Mouse (Mus musculus) small intestine, adult 2 months (tissue): Measurements from ENCODE around the gene Tdrd9. TPM values are rescaled to one million over a fixed set of nuclear protein-coding genes. Genes with fewer than 3 reads are reported as not detected.

ENCODE experiments used
- H3K27ac ChIP-seq: fragments of 200-500 bp; 2 replicates; pipeline ENCODE4 v1.5.1; 2012; ENCODE audit warnings: low read depth, low read length, control low read depth, inconsistent platforms; ENCODE audit not compliant: insufficient read depth
- H3K27me3 ChIP-seq: fragments of 200-500 bp; 2 replicates; pipeline ENCODE4 v1.6.1; 2012; ENCODE audit warnings: mild to moderate bottlenecking, moderate library complexity, low read length, inconsistent platforms; ENCODE audit not compliant: control insufficient read depth, insufficient read depth
- H3K36me3 ChIP-seq: fragments of 200-500 bp; 2 replicates; pipeline ENCODE4 v1.6.1; 2012; ENCODE audit warnings: mild to moderate bottlenecking, low read length, control low read depth, inconsistent platforms; ENCODE audit not compliant: control insufficient read depth, insufficient read depth
- H3K4me1 ChIP-seq: fragments of 200-500 bp; 2 replicates; pipeline ENCODE4 v1.6.1; 2012; ENCODE audit warnings: low read length, inconsistent platforms, mixed read lengths; ENCODE audit not compliant: control insufficient read depth, insufficient read depth, insufficient read length
- H3K4me3 ChIP-seq: fragments of 200-500 bp; 2 replicates; pipeline ENCODE4 v1.5.1; 2012; ENCODE audit warnings: low read depth, mild to moderate bottlenecking, control low read depth, inconsistent platforms, low read length, moderate library complexity
- CTCF ChIP-seq: fragments of 200-500 bp; IDR thresholded peaks from 2 replicates; pipeline ENCODE4 v1.5.1; 2012; ENCODE audit warnings: low read depth, mild to moderate bottlenecking, control low read depth, inconsistent platforms, low read length, moderate library complexity, mixed read lengths; ENCODE audit not compliant: insufficient replicate concordance, insufficient read length; ENCODE audit errors: extremely low read depth
- POLR2A ChIP-seq: fragments of 200-500 bp; IDR thresholded peaks from 2 replicates; pipeline ENCODE4 v1.6.1; 2012; ENCODE audit warnings: low read depth, mild to moderate bottlenecking, control low read depth, inconsistent platforms, low read length, moderate library complexity
- WGBS: fragments of 180-500 bp; shearing (Covaris S2); methylation state at CpG from one replicate; pipeline ENCODE4 v1.1.7; 2018; 5-methylcytosine and 5-hydroxymethylcytosine counted together
- polyA plus RNA-seq: library from polyadenylated mRNA; depleted of rRNA; stranded (reverse); fragments of >200 nt; gene quantifications from 2 replicates; pipeline ENCODE4 v1.2.3, GENCODE M21; 2012

Gene Tdrd9
- polyA plus RNA-seq, 1 experiment, result 0.04 TPM

DNA sequence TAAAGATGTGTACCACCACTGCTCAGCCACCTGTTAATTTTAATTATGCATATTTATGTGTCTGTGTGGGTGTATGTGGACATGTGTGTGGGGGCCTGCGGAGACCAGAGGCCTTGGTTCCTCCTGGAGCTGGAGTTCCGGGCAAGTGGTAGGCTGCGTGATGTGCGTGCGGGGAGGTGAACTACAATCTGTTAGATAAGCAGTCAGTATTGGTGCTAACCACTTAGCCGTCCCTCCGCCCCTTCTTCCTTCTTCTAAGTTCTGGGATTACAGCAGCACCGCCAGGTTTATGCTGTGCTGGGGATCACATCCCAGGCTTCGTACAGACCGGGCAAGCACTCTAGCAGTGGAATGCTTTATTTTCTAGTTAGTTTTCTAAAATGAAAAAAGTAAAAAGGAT, 67.1 kb downstream of the Tdrd9 start:
- Histone ChIP-seq H3K36me3 (no peaks in the 10 kb centered on the region), H3K27ac (no peak overlapping the region), H3K4me3 (no peak overlapping the region), H3K27me3 (no peaks in the 10 kb centered on the region), H3K4me1 (no peaks in the 10 kb centered on the region)
- 94% methylated on average over 10 of the region's 10 CpGs for WGBS
- no peak for TF ChIP-seq POLR2A
- TF ChIP-seq CTCF, result no peak

DNA sequence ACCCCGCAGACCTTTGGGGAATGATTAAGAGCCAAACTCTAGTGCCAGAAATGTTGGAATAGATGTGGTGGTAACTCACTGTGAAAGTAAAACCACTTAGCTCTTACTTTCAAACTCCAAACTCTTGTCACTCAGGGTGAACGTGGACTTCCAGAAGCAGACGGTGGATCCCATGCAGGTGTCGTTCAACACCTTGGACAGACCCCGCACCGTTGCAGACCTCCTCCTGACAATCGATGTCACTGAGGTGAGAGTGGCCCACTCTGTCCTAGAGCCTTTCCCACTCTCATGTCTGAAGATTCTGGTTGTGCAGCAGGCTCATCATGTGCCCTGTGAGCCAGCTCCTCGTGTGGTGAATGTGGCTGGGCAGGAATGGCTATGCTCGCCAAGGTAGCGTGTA, 67.8 kb downstream of the Tdrd9 start:
- Histone ChIP-seq H3K4me1 (no peaks in the 10 kb centered on the region), H3K27me3 (no peaks in the 10 kb centered on the region), H3K36me3 (no peaks in the 10 kb centered on the region), H3K4me3 (no peak overlapping the region), H3K27ac (no peak overlapping the region)
- no peak for TF ChIP-seq POLR2A
- WGBS, result 86% methylated on average over 10 of the region's 10 CpGs

DNA sequence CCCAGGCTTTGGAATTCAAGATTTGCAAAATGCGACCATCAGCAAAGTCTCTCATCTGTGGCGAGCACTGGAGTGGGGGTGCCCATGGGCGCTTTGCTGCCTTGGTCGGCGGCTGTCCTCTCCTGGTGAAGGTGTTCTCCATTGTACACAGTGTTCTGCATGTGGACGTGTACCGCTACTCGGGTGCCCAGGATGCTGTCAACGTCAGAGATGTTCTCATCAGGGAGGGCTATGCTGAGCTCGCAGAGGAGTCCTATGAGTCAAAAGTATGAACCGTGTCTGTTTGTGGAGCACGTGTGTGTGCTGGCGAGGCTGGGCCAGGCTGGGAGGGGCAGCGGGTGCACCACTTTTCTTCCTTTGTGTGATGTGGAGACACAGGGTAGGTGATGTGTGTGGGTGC, 71.3 kb downstream of the Tdrd9 start:
- Histone ChIP-seq H3K27me3 (no peaks in the 10 kb centered on the region), H3K4me3 (no peak overlapping the region), H3K27ac (no peak overlapping the region), H3K4me1 (no peaks in the 10 kb centered on the region), H3K36me3 (no peaks in the 10 kb centered on the region)
- 87% methylated on average over 14 of the region's 14 CpGs for WGBS
- TF ChIP-seq CTCF, result no peak
- no peak for TF ChIP-seq POLR2A

GRCm38 (mm10) chr12:112077651-112078050, 106.3 kb downstream of the Tdrd9 start:
- H3K4me3 ChIP-seq, result no peak overlapping the region
- H3K27ac ChIP-seq, result no peak overlapping the region
- H3K4me1 ChIP-seq, result peaks cover 9% of the 10 kb centered on the region
- no peaks in the 10 kb centered on the region for H3K27me3 ChIP-seq
- TF ChIP-seq POLR2A (no peak), CTCF (peak; percentile 82; the same call in 1 of the 2 replicates)
- WGBS, result 2% methylated on average over 6 of the region's 6 CpGs
- H3K36me3 ChIP-seq, result no peaks in the 10 kb centered on the region

- Histone ChIP-seq H3K4me3 (no peak overlapping the region), H3K36me3 (no peaks in the 10 kb centered on the region), H3K27ac (no peak overlapping the region), H3K27me3 (no peaks in the 10 kb centered on the region), H3K4me1 (peaks cover 9% of the 10 kb centered on the region)
- TF ChIP-seq POLR2A (no peak), CTCF (no peak)
- WGBS, result 76% methylated on average over 8 of the region's 8 CpGs
These were observed 108.6 kb downstream of the Tdrd9 start for GRCm38 (mm10) chr12:112079911-112080310.

- no peaks in the 10 kb centered on the region for H3K36me3 ChIP-seq
- no peak overlapping the region for H3K27ac ChIP-seq
- TF ChIP-seq CTCF, result no peak
- no peak for TF ChIP-seq POLR2A
- WGBS, result 95% methylated on average over 4 of the region's 4 CpGs
- peaks cover 9% of the 10 kb centered on the region for H3K4me1 ChIP-seq
- H3K27me3 ChIP-seq, result no peaks in the 10 kb centered on the region
- no peak overlapping the region for H3K4me3 ChIP-seq
These were observed 109.6 kb downstream of the Tdrd9 start for GRCm38 (mm10) chr12:112080911-112081310.

DNA sequence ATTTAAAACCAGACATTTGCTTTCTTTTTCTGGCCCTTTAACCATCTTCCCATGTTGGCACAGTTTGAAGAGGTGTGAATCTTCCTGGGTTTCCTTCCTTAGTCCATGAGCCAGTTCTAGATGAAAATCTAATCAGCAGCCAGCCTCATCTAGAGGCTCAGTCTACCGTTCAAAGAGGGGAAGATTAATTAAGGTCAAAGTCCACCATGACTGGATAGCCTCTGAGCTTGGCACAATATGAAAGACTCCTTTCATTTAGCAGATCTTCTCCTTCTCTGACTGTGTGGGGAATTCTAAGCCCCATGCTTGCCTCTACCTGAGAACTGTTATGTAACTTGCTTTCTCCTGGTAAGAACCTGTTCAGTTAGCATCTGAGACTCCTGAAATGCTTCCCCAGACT, 110.9 kb downstream of the Tdrd9 start:
- no peaks in the 10 kb centered on the region for H3K27me3 ChIP-seq
- H3K4me1 ChIP-seq, result peaks cover 9% of the 10 kb centered on the region
- H3K4me3 ChIP-seq, result no peak overlapping the region
- no peaks in the 10 kb centered on the region for H3K36me3 ChIP-seq
- 14% methylated on average over 1 of the region's 1 CpGs for WGBS
- no peak overlapping the region for H3K27ac ChIP-seq
- TF ChIP-seq CTCF (no peak), POLR2A (no peak)

- no peak overlapping the region for H3K4me3 ChIP-seq
- 91% methylated on average over 3 of the region's 3 CpGs for WGBS
- peaks cover 4% of the 10 kb centered on the region; the same call in 1 of the 2 replicates for H3K4me1 ChIP-seq
- H3K36me3 ChIP-seq, result no peaks in the 10 kb centered on the region
- no peak overlapping the region for H3K27ac ChIP-seq
- TF ChIP-seq CTCF, result no peak
- TF ChIP-seq POLR2A, result no peak
- no peaks in the 10 kb centered on the region for H3K27me3 ChIP-seq
These were observed 114.9 kb downstream of the Tdrd9 start for GRCm38 (mm10) chr12:112086250-112086649.
